Mouse (Mus musculus): ENCODE measurements around the gene Olfr223.

- TF ChIP-seq CTCF (IDR thresholded peaks at IDR 0.05; ENCODE audit: extremely low read depth, insufficient read depth, low read length) = 0 out of 2 replicates have a peak, but pooled peaks have one; percentile 15
- TF ChIP-seq POLR2A (IDR thresholded peaks at IDR 0.05; ENCODE audit: extremely low read depth, insufficient read depth, low read length) = no peak
These were observed 3.0 kb upstream of the Olfr223 start for GRCm38 (mm10) chr11:59596091-59596490.

Measured in cortical plate, adult 2 months (tissue).